ENCODE assay signal across 8 mouse cellular contexts in genomic region chr12:16894396-16895220, GRCm38 (mm10). TPM values are rescaled to one million over a fixed set of nuclear protein-coding genes. Genes with fewer than 3 reads are reported as not detected.
DNase-seq lines count a peak whose midpoint lies in the region; ATAC-seq and TF ChIP-seq lines count a peak whose summit lies in the region.

Gene Rock2, plus strand, starts transcription at chr12:16894895.

- CTCF ChIA-PET in Patski (lab: Charles Lee) = interaction anchor here (1.4 kb wide), 1 partner anchor 17 kb away, joined by 5 read pairs; no protein-coding TSS in a partner anchor

- peak within 1 kb of the TSS; percentile 91 for H3K9ac ChIP-seq in hindbrain, embryonic 11.5 days (ENCODE audit: low read depth, low read length)

- no peaks in the 10 kb centered on the region for H3K36me3 ChIP-seq in hindbrain, embryonic 11.5 days (ENCODE audit: control insufficient read depth, insufficient read depth, low read length)

- no peaks in the 10 kb centered on the region for H3K9me3 ChIP-seq in hindbrain, embryonic 11.5 days (ENCODE audit: control insufficient read depth, low read length)

- no peak for TF ChIP-seq CTCF in Patski (IDR thresholded peaks at IDR 0.05)

- in situ Hi-C loops in Patski (cut with MboI; ENCODE audit: low pct_unique_long_range_greater_than_20kb) = loop anchor here (5.0 kb wide), 2 partner anchors 42 to 82 kb away; partner anchors contain the start of gene E2f6

- WGBS in hindbrain, embryonic 11.5 days = 0% methylated on average over 25 of the region's 130 CpGs

- H3K4me1 ChIP-seq in hindbrain, embryonic 11.5 days (replicated peaks; ENCODE audit: control insufficient read depth, insufficient read depth, low read length) = no peaks in the 10 kb centered on the region; the same call in 1 of the 2 replicates

- peak within 1 kb of the TSS; percentile 91 for H3K27ac ChIP-seq in hindbrain, embryonic 11.5 days (ENCODE audit: low read depth, low read length)

- ATAC-seq in Patski = peak; percentile 79
- peak; percentile 93 for ATAC-seq in hindbrain, embryonic 11.5 days (ENCODE audit: low FRiP score)

- DNase-seq in Patski (ENCODE audit: low read depth, low spot score) = no peak
- DNase-seq in cerebellum, postnatal 10 days = peak; percentile 94 to 95
- DNase-seq in frontal cortex, postnatal 10 days (ENCODE audit: low spot score in 2 of 2) = peak; percentile 65 to 82
- peak; percentile 88 for DNase-seq in hindbrain, embryonic 11.5 days (ENCODE audit: low spot score)
- peak; percentile 73 to 80 for DNase-seq in layer of hippocampus, postnatal 25 days (ENCODE audit: extremely low spot score in 1 of 2, low spot score in 1 of 2)
- peak; percentile 88 for DNase-seq in lung, postnatal 14 days
- peak; percentile 82 for DNase-seq in ovary, postnatal 14 days (ENCODE audit: low spot score)
- DNase-seq in thymus, postnatal 10 days (ENCODE audit: low spot score in 2 of 2) = peak; percentile 75 to 88

- H3K4me3 ChIP-seq in hindbrain, embryonic 11.5 days (ENCODE audit: low read depth, low read length) = peak within 1 kb of the TSS; percentile 93

- POLR2A ChIA-PET in Patski (lab: Charles Lee) = interaction anchor here (1.2 to 4.7 kb wide), 8 partner anchors 9 to 43 kb away, joined by 3 to 27 read pairs (median 8); no protein-coding TSS in a partner anchor

- H3K27me3 ChIP-seq in Patski = no peaks in the 10 kb centered on the region
- no peaks in the 10 kb centered on the region for H3K27me3 ChIP-seq in hindbrain, embryonic 11.5 days (ENCODE audit: control insufficient read depth, insufficient read depth, low read length)

- peak within 1 kb of the TSS; percentile 57 for H3K4me2 ChIP-seq in hindbrain, embryonic 11.5 days (replicated peaks; ENCODE audit: low read depth, low read length)

RNA-seq across cellular contexts. Expression of gene Rock2, which starts in this region (rescaled TPM):
- polyA plus RNA-seq in Patski (2021) = 72.1 TPM
- 15.4 and 17.9 TPM in 2 replicates for polyA plus RNA-seq in hindbrain, embryonic 11.5 days (2014; fragmentation: Nextera tagmentation; extraction: Ambion mirVana)
- total RNA-seq in layer of hippocampus, postnatal 25 days (2021) = 100 to 1,000 TPM; 120 to 134 TPM
